Mouse (Mus musculus) left cerebral cortex, adult 6 months (tissue): ENCODE data around the gene Scly. TPM values are rescaled to one million over a fixed set of nuclear protein-coding genes. Genes with fewer than 3 reads are reported as not detected.

Source experiments
- long read RNA-seq, 2 experiments: library from polyadenylated mRNA; unstranded; transcript quantifications; one replicate each; pipeline ENCODE4 v2.0.0; 2019 to 2020
- polyA plus RNA-seq: library from polyadenylated mRNA; unstranded; fragments of <200 nt; fragmentation: Nextera tagmentation; gene quantifications from 2 replicates; pipeline ENCODE4 v1.2.3, GENCODE M21; 2021

Gene Scly
- polyA plus RNA-seq, result 5.4 TPM in 2 replicates
- long read RNA-seq, experiment 1, transcript Scly-201 (12 exons, 2,202 nt), result major isoform, 5 of 15 reads
- long read RNA-seq, experiment 1, partial matches to known transcripts, result 1 of 15 reads
- long read RNA-seq, experiment 1, other reads (novel, unspliced or antisense), result 6 of 15 reads
- long read RNA-seq, experiment 2, partial matches to known transcripts, result 0 of 2 reads
- long read RNA-seq, experiment 2, other reads (novel, unspliced or antisense), result 2 of 2 reads

GRCm38 (mm10) chr1:91297799-91298744 lies at the start of gene Scly:
Scly (plus strand) TSS chr1:91298338.

GRCm38 (mm10) chr1:91249564-91250414 lies 48.3 kb upstream of the Scly start, which contains the start of gene Ube2f:
Ube2f (plus strand) TSS chr1:91250304.

GRCm38 (mm10) chr1:91321760-91322438 lies 23.8 kb downstream of the Scly start, which contains the start of gene Espnl:
Espnl (plus strand) TSS chr1:91322075.

GRCm38 (mm10) chr1:91350841-91351240 lies 52.7 kb downstream of the Scly start, which contains the start of gene Klhl30:
Klhl30 (plus strand) TSS chr1:91351016.

GRCm38 (mm10) chr1:91366215-91367108 lies 68.3 kb downstream of the Scly start, which contains the start of gene Erfe:
Erfe (plus strand) TSS chr1:91366430.

Other genes with a start within 250 kb of the Scly start
- not detected in 2 replicates for gene Rbm44, start 153.2 kb upstream of the Scly start, polyA plus RNA-seq
- gene Ramp1, start 118.5 kb upstream of the Scly start, polyA plus RNA-seq, result 114 and 154 TPM in 2 replicates
- 56.4 and 66.7 TPM in 2 replicates for gene Ube2f, start 48.0 kb upstream of the Scly start, polyA plus RNA-seq
- gene Espnl, start 23.7 kb downstream of the Scly start, polyA plus RNA-seq, result 0.10 and 0.14 TPM in 2 replicates
- 0.04 TPM in 1 of 2 replicates, not detected in the other for gene Klhl30, start 52.7 kb downstream of the Scly start, polyA plus RNA-seq
- 0.25 and 0.38 TPM in 2 replicates for gene Erfe, start 68.1 kb downstream of the Scly start, polyA plus RNA-seq
- gene Ilkap, start 100.5 kb downstream of the Scly start, polyA plus RNA-seq, result 58.7 and 65.9 TPM in 2 replicates
- 18.9 and 20.0 TPM in 2 replicates for gene Hes6, start 115.7 kb downstream of the Scly start, polyA plus RNA-seq
- gene Per2, start 161.0 kb downstream of the Scly start, polyA plus RNA-seq, result 2.8 and 3.2 TPM in 2 replicates
- gene Traf3ip1, start 196.3 kb downstream of the Scly start, polyA plus RNA-seq, result 1.9 and 3.0 TPM in 2 replicates
- 6.5 and 7.0 TPM in 2 replicates for gene Asb1, start 242.2 kb downstream of the Scly start, polyA plus RNA-seq